ENCODE assay signal across 10 mouse cellular contexts in genomic region chr1:159977786-159978185, GRCm38 (mm10).
DNase-seq lines count a peak whose midpoint lies in the region; ATAC-seq and TF ChIP-seq lines count a peak whose summit lies in the region.
"Had no signal": no experiment of that assay in that cellular context is flagged by ENCODE, and none has a peak within 500 bp of the region (broad histone marks: within the 10 kb centered on the region; RNA-seq: fewer than 3 reads in every experiment).

No protein-coding gene starts in this region.

- TF ChIP-seq EP300 in heart, postnatal 0 days (IDR thresholded peaks at IDR 0.05; ENCODE audit: low read depth): no peak

- no peak; the same call in none of the 2 replicates for TF ChIP-seq CTCF in heart, postnatal 0 days (IDR thresholded peaks at IDR 0.05; ENCODE audit: low read depth)

- 0 out of 2 replicates have a peak overlapping the region, but pooled peaks have one; percentile 19 for H3K27ac ChIP-seq in heart, postnatal 0 days (ENCODE audit: low read depth)

- no peaks in the 10 kb centered on the region for H3K27me3 ChIP-seq in heart, postnatal 0 days (ENCODE audit: control insufficient read depth, insufficient read depth, low read length)

- WGBS in heart, postnatal 0 days: 18% methylated on average over 2 of the region's 2 CpGs

- no peaks in the 10 kb centered on the region for H3K9me3 ChIP-seq in heart, postnatal 0 days (replicated peaks; ENCODE audit: control insufficient read depth, low read length)

- H3K36me3 ChIP-seq in heart, postnatal 0 days (replicated peaks; ENCODE audit: control insufficient read depth, insufficient read depth, low read length): no peaks in the 10 kb centered on the region

- no peak overlapping the region for H3K4me2 ChIP-seq in heart, postnatal 0 days (ENCODE audit: low read depth, low read length)
- H3K4me2 ChIP-seq: midbrain, embryonic 11.5 days had no signal

- peak; percentile 90 for ATAC-seq in heart, postnatal 0 days (ENCODE audit: insufficient read depth, low read depth)
- ATAC-seq in CD4-positive, CD25-positive, alpha-beta regulatory T cell, adult 4 months: no peak
- ATAC-seq: forebrain, embryonic 14.5 days had no signal

- H3K4me1 ChIP-seq in heart, postnatal 0 days (ENCODE audit: control insufficient read depth, insufficient read depth): no peaks in the 10 kb centered on the region

- no peak overlapping the region for H3K9ac ChIP-seq in heart, postnatal 0 days (replicated peaks; ENCODE audit: low read depth, low read length)

- H3K4me3 ChIP-seq in heart, postnatal 0 days (ENCODE audit: low read depth, low read length): no peak overlapping the region

- DNase-seq in testis, postnatal 14 days (ENCODE audit: low spot score): peak; percentile 5
- DNase-seq in testis, postnatal 10 days (ENCODE audit: low spot score): no peak
- peak; percentile 26 for DNase-seq in fibroblast of lung, adult 2 months (ENCODE audit: low read depth)
- DNase-seq in heart, postnatal 0 days (ENCODE audit: low spot score): peak; percentile 62
- DNase-seq in ovary, adult 18-20 months (ENCODE audit: low spot score): no peak
- DNase-seq in left cerebral cortex, adult 9 months (ENCODE audit: low spot score in 2 of 2): no peak
- DNase-seq: liver had no signal

Comparison
In these comparisons a context has a peak if more than half of its experiments do, and no peak if none do; other contexts are left out.
1. DNase-seq: peak in testis, postnatal 14 days (single experiment), fibroblast of lung, adult 2 months (single experiment) and heart, postnatal 0 days (single experiment); none in testis, postnatal 10 days (single experiment), ovary, adult 18-20 months (single experiment) and left cerebral cortex, adult 9 months (0 of 2).